Mouse (Mus musculus) frontal cortex, adult 2 months (tissue): ENCODE measurements around the gene Kcnj12. TPM values are rescaled to one million over a fixed set of nuclear protein-coding genes. Genes with fewer than 3 reads are reported as not detected.

ENCODE experiments used
- DNase-seq, 2 experiments: peaks; one replicate each; pipeline ENCODE4 v3.0.0; 2022; ENCODE audit warnings: low spot score in 1 of 2; ENCODE audit errors: extremely low spot score in 1 of 2
- polyA plus RNA-seq: library from polyadenylated mRNA; depleted of rRNA; stranded (reverse); fragments of >200 nt; gene quantifications from 2 replicates; pipeline ENCODE4 v1.2.3, GENCODE M21; 2012; rRNA removed

Gene Kcnj12
- 17.8 and 19.5 TPM in 2 replicates for polyA plus RNA-seq

GRCm38 (mm10) chr11:61022550-61023391 lies at the start of gene Kcnj12:
TSS of gene Kcnj12 (plus strand) at chr11:61022564.
- no peak for DNase-seq

- no peak for DNase-seq
Measured at GRCm38 (mm10) chr11:60975097-60975496, 47.3 kb upstream of the Kcnj12 start.

- no peak for DNase-seq
Measured at GRCm38 (mm10) chr11:60976234-60976633, 46.1 kb upstream of the Kcnj12 start.

GRCm38 (mm10) chr11:60976742-60977141 lies 45.6 kb upstream of the Kcnj12 start:
- no peak for DNase-seq

- no peak for DNase-seq
Measured at GRCm38 (mm10) chr11:60977153-60977552, 45.2 kb upstream of the Kcnj12 start.

- no peak for DNase-seq
Measured at GRCm38 (mm10) chr11:60978658-60979057, 43.7 kb upstream of the Kcnj12 start.

- no peak for DNase-seq
Measured at GRCm38 (mm10) chr11:60979788-60980187, 42.6 kb upstream of the Kcnj12 start.

GRCm38 (mm10) chr11:60981693-60982486 lies 40.5 kb upstream of the Kcnj12 start:
- DNase-seq: peak in 1 of 2 experiments; percentile 52

GRCm38 (mm10) chr11:60984912-60985558 lies 37.3 kb upstream of the Kcnj12 start:
- peak in 1 of 2 experiments; percentile 57 for DNase-seq

- no peak for DNase-seq
Measured at GRCm38 (mm10) chr11:60990428-60990827, 31.9 kb upstream of the Kcnj12 start.

GRCm38 (mm10) chr11:61002736-61003135 lies 19.6 kb upstream of the Kcnj12 start:
- no peak for DNase-seq

GRCm38 (mm10) chr11:61004046-61004445 lies 18.3 kb upstream of the Kcnj12 start:
- DNase-seq: no peak

- DNase-seq: no peak
Measured at GRCm38 (mm10) chr11:61004781-61005180, 17.6 kb upstream of the Kcnj12 start.

GRCm38 (mm10) chr11:61005345-61005744 lies 17.0 kb upstream of the Kcnj12 start:
- DNase-seq: no peak

GRCm38 (mm10) chr11:61011736-61012294 lies 10.5 kb upstream of the Kcnj12 start:
- no peak for DNase-seq

GRCm38 (mm10) chr11:61016866-61017398 lies 5.4 kb upstream of the Kcnj12 start:
- DNase-seq: no peak

GRCm38 (mm10) chr11:61021129-61021528 lies 1.2 kb upstream of the Kcnj12 start:
- DNase-seq: no peak

GRCm38 (mm10) chr11:61021676-61022549 lies 451 bp upstream of the Kcnj12 start:
- DNase-seq: peak in 1 of 2 experiments; percentile 64

GRCm38 (mm10) chr11:61023416-61024200 lies 1.2 kb downstream of the Kcnj12 start:
- no peak for DNase-seq
